7 mouse cellular contexts compared by ENCODE assay signal in the genomic region with DNA sequence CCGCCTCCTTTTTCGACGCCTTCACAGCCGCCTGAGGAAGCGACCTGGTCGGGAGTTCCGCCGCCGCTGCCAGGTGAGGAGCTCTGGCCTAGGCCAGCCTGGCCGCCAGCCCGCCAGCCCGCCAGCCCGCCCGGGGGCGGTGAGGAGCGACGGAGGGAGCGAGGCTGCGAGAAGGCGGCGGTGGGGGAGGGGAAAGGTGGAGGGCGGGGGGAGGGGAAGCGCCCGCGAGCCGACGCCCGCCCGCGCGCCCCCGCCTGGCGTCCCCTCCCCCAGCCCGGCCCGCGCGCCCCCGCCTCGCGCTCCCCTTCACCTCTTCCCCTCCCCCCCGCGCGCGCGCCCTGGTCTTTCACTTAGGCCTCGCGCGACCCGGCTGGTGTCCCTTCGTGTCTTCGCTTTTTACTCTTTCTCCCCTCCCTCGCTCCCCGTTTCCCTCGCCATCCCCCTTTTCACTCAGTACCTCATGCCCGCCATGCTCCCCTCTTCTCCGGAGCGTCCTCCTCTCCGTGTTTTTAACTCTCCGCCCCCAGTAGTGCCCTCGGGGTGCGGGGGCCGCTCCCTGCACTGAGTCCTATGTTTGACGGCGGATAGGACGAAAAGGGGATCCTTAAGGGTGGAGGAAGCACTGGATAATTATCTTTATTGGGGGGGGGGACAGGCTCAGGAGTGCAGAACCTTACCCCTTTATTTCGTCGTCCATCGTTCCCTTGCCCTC. TPM values are rescaled to one million over a fixed set of nuclear protein-coding genes. Genes with fewer than 3 reads are reported as not detected.
A peak's percentile ranks its signal among the peaks of the same experiment; 100 is the strongest.
DNase-seq lines count a peak whose midpoint lies in the region.

No protein-coding gene starts in this region.

- intact Hi-C loops in heart, postnatal 14 days (cut with DNase I), result loop anchor here (5.0 to 10.0 kb wide), 2 partner anchors 79 to 171 kb away; a partner anchor contains a TSS

- H3K4me1 ChIP-seq in brown adipose tissue, adult 24 weeks (ENCODE audit: control insufficient read depth, insufficient read depth, insufficient read length, low read length), result peaks cover 3% of the 10 kb centered on the region; the same call in 1 of the 2 replicates
- H3K4me1 ChIP-seq in forebrain, embryonic 10.5 days, result peaks cover 21% of the 10 kb centered on the region

- H3K9me3 ChIP-seq in forebrain, embryonic 10.5 days, result no peaks in the 10 kb centered on the region

- peak overlapping the region; percentile 72 for H3K4me3 ChIP-seq in brown adipose tissue, adult 24 weeks (ENCODE audit: insufficient read depth, low read depth, low read length)
- peak overlapping the region; percentile 86 for H3K4me3 ChIP-seq in forebrain, embryonic 10.5 days

- DNase-seq in MN1 (ENCODE audit: low spot score), result peak; percentile 78
- DNase-seq in forebrain, embryonic 10.5 days (ENCODE audit: extremely low spot score, low spot score), result no peak
- DNase-seq in heart, postnatal 14 days, result peak; percentile 72 to 73
- peak; percentile 35 to 60 for DNase-seq in layer of hippocampus, postnatal 14 days (ENCODE audit: low spot score in 2 of 2)
- DNase-seq in lung, postnatal 25 days (ENCODE audit: low spot score), result peak; percentile 24
- DNase-seq in right cerebral cortex, postnatal 14 days, result peak; percentile 71

- H3K36me3 ChIP-seq in forebrain, embryonic 10.5 days (replicated peaks), result peaks cover 34% of the 10 kb centered on the region

- WGBS in forebrain, embryonic 10.5 days, result 0% methylated on average over 38 of the region's 68 CpGs

- H3K27me3 ChIP-seq in forebrain, embryonic 10.5 days (ENCODE audit: poor library complexity, severe bottlenecking), result no peaks in the 10 kb centered on the region

- peak overlapping the region; percentile 40; the same call in 1 of the 2 replicates for H3K27ac ChIP-seq in brown adipose tissue, adult 24 weeks (replicated peaks; ENCODE audit: low read depth, low read length)
- peak overlapping the region; percentile 93 for H3K27ac ChIP-seq in forebrain, embryonic 10.5 days

RNA-seq across cellular contexts. Expression of a gene that starts 0.5 kb away (rescaled TPM):
- polyA plus RNA-seq in brown adipose tissue, adult 24 weeks (2012; ENCODE audit: insufficient read depth, insufficient read length, missing spikeins), result 14.7 and 22.0 TPM in 2 replicates
- 12.4 and 14.4 TPM in 2 replicates for polyA plus RNA-seq in forebrain, embryonic 10.5 days (2016; fragmentation: Nextera tagmentation; extraction: Ambion mirVana)
- 10 to 100 TPM; 47.2 to 52.9 TPM for total RNA-seq in heart, postnatal 14 days (2021)
- 10 to 100 TPM; 92.7 to 96.5 TPM for total RNA-seq in layer of hippocampus, postnatal 14 days (2021)

RNA-seq across cellular contexts. Expression of a gene that starts 28.5 kb away (rescaled TPM):
- polyA plus RNA-seq in brown adipose tissue, adult 24 weeks (2012; ENCODE audit: insufficient read depth, insufficient read length, missing spikeins), result 2.2 and 3.7 TPM in 2 replicates
- polyA plus RNA-seq in forebrain, embryonic 10.5 days (2016; fragmentation: Nextera tagmentation; extraction: Ambion mirVana), result 7.0 and 7.2 TPM in 2 replicates
- 10 to 100 TPM; 21.1 to 23.6 TPM for total RNA-seq in heart, postnatal 14 days (2021)
- 10 to 100 TPM; 22.4 to 24.4 TPM for total RNA-seq in layer of hippocampus, postnatal 14 days (2021)

RNA-seq across cellular contexts. Expression of a gene that starts 39.5 kb away (rescaled TPM):
- 20.0 and 25.7 TPM in 2 replicates for polyA plus RNA-seq in brown adipose tissue, adult 24 weeks (2012; ENCODE audit: insufficient read depth, insufficient read length, missing spikeins)
- polyA plus RNA-seq in forebrain, embryonic 10.5 days (2016; fragmentation: Nextera tagmentation; extraction: Ambion mirVana), result 21.3 and 26.4 TPM in 2 replicates
- total RNA-seq in heart, postnatal 14 days (2021), result 10 to 100 TPM; 19.5 to 21.7 TPM
- 10 to 100 TPM; 32.4 to 33.6 TPM for total RNA-seq in layer of hippocampus, postnatal 14 days (2021)

RNA-seq across cellular contexts. Expression of a gene that starts 45.5 kb away (rescaled TPM):
- polyA plus RNA-seq in brown adipose tissue, adult 24 weeks (2012; ENCODE audit: insufficient read depth, insufficient read length, missing spikeins), result 46.7 and 53.9 TPM in 2 replicates
- 69.6 and 75.4 TPM in 2 replicates for polyA plus RNA-seq in forebrain, embryonic 10.5 days (2016; fragmentation: Nextera tagmentation; extraction: Ambion mirVana)
- 10 to 100 TPM; 94.0 to 95.4 TPM for total RNA-seq in heart, postnatal 14 days (2021)
- total RNA-seq in layer of hippocampus, postnatal 14 days (2021), result 10 to 100 TPM; 48.8 to 53.3 TPM

RNA-seq across cellular contexts. Expression of a gene that starts 50.2 kb away (rescaled TPM):
- not detected in 2 replicates for polyA plus RNA-seq in brown adipose tissue, adult 24 weeks (2012; ENCODE audit: insufficient read depth, insufficient read length, missing spikeins)
- polyA plus RNA-seq in forebrain, embryonic 10.5 days (2016; fragmentation: Nextera tagmentation; extraction: Ambion mirVana), result 4.5 and 5.8 TPM in 2 replicates
- not detected for total RNA-seq in heart, postnatal 14 days (2021)
- not detected for total RNA-seq in layer of hippocampus, postnatal 14 days (2021)
